In the genomic region with DNA sequence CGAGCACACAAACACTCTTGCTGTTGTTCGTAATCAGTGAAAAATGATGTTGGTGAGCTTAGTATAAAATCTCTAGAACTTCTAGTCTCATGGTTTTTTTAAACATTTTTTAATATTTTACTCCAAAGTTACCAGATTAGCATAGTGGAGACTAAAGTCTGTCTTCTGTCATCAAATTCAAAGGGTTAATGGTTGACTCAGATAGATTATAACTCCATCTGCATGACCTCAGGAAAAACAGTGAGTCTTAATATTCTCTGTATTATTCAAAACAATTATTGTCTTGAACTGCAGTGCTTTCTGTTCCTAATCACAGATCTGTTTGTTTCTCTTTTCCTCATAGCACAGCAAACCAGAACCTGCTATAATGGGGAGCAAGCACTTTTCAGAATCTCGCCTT, we compare ENCODE assay signal across 33 mouse cellular contexts. TPM values are rescaled to one million over a fixed set of nuclear protein-coding genes. Genes with fewer than 3 reads are reported as not detected.
"Had no signal": no experiment of that assay in that cellular context is flagged by ENCODE, and none has a peak within 500 bp of the region (broad histone marks: within the 10 kb centered on the region; RNA-seq: fewer than 3 reads in every experiment).

No protein-coding gene starts in this region.

- DNase-seq: left cerebral cortex, postnatal 4 days; liver; liver, embryonic 13.5 days; liver, postnatal 0 days; lung, adult 18-20 months; lung, adult 2 months; lung, embryonic 14.5 days; lung, postnatal 10 days; lung, postnatal 14 days; lung, postnatal 36 days; lung, postnatal 4 days; midbrain, embryonic 14.5 days had no signal

- H3K4me3 ChIP-seq: limb, embryonic 10.5 days; limb, embryonic 12.5 days; limb, embryonic 13.5 days; limb, embryonic 15.5 days; liver, embryonic 12.5 days; liver, embryonic 13.5 days; liver, embryonic 15.5 days; lung, embryonic 15.5 days; megakaryocyte, embryonic 14.5 days; midbrain, embryonic 10.5 days; midbrain, embryonic 12.5 days; midbrain, embryonic 13.5 days; midbrain, embryonic 15.5 days; myocyte; neural tube, embryonic 12.5 days had no signal

- H3K27ac ChIP-seq: limb, embryonic 10.5 days; limb, embryonic 12.5 days; limb, embryonic 13.5 days; limb, embryonic 15.5 days; liver, embryonic 12.5 days; liver, embryonic 13.5 days; liver, embryonic 14.5 days; liver, embryonic 15.5 days; lung, embryonic 15.5 days; macrophage; midbrain, embryonic 10.5 days; midbrain, embryonic 12.5 days; midbrain, embryonic 13.5 days; midbrain, embryonic 15.5 days; neural tube, embryonic 12.5 days had no signal

- H3K36me3 ChIP-seq: limb, embryonic 10.5 days; limb, embryonic 12.5 days; limb, embryonic 13.5 days; limb, embryonic 15.5 days; liver, embryonic 12.5 days; liver, embryonic 13.5 days; liver, embryonic 15.5 days; lung, embryonic 15.5 days; midbrain, embryonic 10.5 days; midbrain, embryonic 12.5 days; midbrain, embryonic 13.5 days; midbrain, embryonic 15.5 days; neural tube, embryonic 12.5 days had no signal

- H3K4me1 ChIP-seq: limb, embryonic 13.5 days; lung, embryonic 15.5 days; neural tube, embryonic 12.5 days had no signal

- H3K27me3 ChIP-seq: limb, embryonic 12.5 days; limb, embryonic 13.5 days; limb, embryonic 15.5 days; lung, embryonic 15.5 days; midbrain, embryonic 13.5 days; midbrain, embryonic 15.5 days; neural tube, embryonic 12.5 days had no signal

RNA-seq across cellular contexts. Expression of gene Me1, which starts 4.7 kb away (rescaled TPM):
- total RNA-seq: megakaryocyte, adult 5-6 weeks had no signal

RNA-seq across cellular contexts. Expression of gene Prss35, which starts 52.3 kb away (rescaled TPM):
- total RNA-seq: liver, adult 2 months; megakaryocyte progenitor cell, adult 5-6 weeks; megakaryocyte, adult 5-6 weeks; megakaryocyte-erythroid progenitor cell, adult 5-6 weeks; monocyte, adult 5-6 weeks had no signal
- polyA plus RNA-seq: liver, adult 2 months; macrophage had no signal
